Mouse (Mus musculus) brain, embryonic 14.5 days (tissue): Measurements from ENCODE around the gene Ptch1. TPM values are rescaled to one million over a fixed set of nuclear protein-coding genes. Genes with fewer than 3 reads are reported as not detected.
A peak's percentile ranks its signal among the peaks of the same experiment; 100 is the strongest.

Experiments
- DNase-seq: peaks from one replicate; pipeline ENCODE4 v3.0.0-alpha.2; 2011; ENCODE audit warnings: low read depth
- CTCF ChIP-seq: fragments of 200-500 bp; IDR thresholded peaks from 2 replicates; pipeline ENCODE4 v1.5.1; 2012; ENCODE audit warnings: inconsistent platforms, mild to moderate bottlenecking, moderate library complexity, borderline replicate concordance; ENCODE audit not compliant: insufficient read depth, insufficient read length; ENCODE audit errors: extremely low read depth
- POLR2A ChIP-seq: fragments of 200-500 bp; IDR thresholded peaks from 2 replicates; pipeline ENCODE4 v1.6.1; 2012; ENCODE audit warnings: mild to moderate bottlenecking, inconsistent platforms, borderline replicate concordance; ENCODE audit not compliant: poor library complexity, insufficient read depth, insufficient read length, severe bottlenecking; ENCODE audit errors: extremely low read depth
- polyA plus RNA-seq: library from polyadenylated mRNA; depleted of rRNA; stranded (reverse); fragments of >200 nt; gene quantifications from 2 replicates; pipeline ENCODE4 v1.2.3, GENCODE M21; 2012; rRNA removed

Ptch1 gene
- polyA plus RNA-seq, 1 experiment, result 37.6 TPM

DNA sequence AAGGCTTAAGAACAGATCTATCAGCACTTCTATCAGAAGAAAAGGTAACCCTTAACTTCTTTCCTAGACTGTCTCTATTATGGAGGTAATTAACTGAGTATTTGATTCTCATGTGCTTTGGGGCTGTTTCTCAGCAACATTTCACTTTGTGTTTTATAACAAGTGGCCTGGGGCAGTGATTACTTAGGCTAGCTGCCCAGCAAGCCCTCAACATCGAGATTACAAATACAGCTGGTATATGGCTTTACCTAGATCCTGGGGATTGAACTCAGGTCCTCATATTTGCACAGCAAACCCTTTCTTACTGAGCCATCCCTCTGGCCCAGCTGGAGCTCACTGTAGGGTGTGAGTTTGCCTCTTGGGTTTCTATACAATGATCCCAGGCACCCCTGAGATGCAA is 67.0 kb downstream of the Ptch1 start:
- TF ChIP-seq POLR2A (no peak), CTCF (no peak)

GRCm38 (mm10) chr13:63502391-63502790 is 71.0 kb downstream of the Ptch1 start:
- TF ChIP-seq POLR2A (no peak), CTCF (no peak)

More for the DNA sequence above, 67.0 kb downstream of the Ptch1 start:
- DNase-seq, result no peak

DNA sequence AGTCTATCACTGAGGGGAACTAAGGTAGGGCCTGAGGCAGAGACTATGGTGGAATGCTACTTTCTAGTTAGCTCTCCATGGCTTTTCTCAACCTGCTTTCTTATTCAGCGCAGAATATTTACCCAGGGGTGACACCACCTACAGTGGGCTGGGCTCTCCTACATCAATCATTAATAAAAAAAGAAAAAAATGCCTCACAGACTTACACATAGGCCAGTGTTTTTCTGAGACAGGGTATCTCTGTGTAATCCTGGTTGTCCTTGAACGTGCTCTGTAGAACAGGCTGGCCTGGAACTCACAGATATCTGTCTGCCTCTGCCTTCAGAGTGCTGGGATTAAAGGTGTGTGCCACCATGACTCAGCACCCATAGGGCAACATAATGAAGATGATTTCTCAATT is 73.9 kb downstream of the Ptch1 start:
- DNase-seq, result no peak
- no peak for TF ChIP-seq POLR2A
- no peak for TF ChIP-seq CTCF

More at GRCm38 (mm10) chr13:63502391-63502790, 71.0 kb downstream of the Ptch1 start:
- DNase-seq, result no peak

GRCm38 (mm10) chr13:63496646-63497582 is 76.5 kb downstream of the Ptch1 start, which contains the start of gene Fancc:
TSS of gene Fancc (minus strand) at chr13:63497278.
- TF ChIP-seq CTCF (no peak), POLR2A (no peak)
- peak; percentile 86 for DNase-seq

DNA sequence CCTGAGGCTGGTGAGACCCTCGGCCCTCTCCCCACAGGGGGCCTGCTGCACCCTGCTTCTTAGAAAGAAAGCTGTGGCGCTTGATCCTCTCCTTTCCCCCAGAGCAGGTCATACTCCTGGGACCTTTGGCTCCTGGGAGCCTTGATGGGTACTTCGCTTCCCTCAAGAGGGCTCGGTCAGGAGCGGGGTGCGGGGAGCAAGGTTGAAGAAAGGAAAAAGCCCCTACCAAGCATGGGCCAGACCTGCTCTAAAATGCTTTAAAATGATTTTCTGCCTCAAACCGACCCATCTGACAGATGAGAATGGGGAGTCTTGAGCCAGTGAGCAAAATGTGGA is 85.7 kb downstream of the Ptch1 start:
- no peak for TF ChIP-seq POLR2A
- TF ChIP-seq CTCF, result no peak
- no peak for DNase-seq

DNA sequence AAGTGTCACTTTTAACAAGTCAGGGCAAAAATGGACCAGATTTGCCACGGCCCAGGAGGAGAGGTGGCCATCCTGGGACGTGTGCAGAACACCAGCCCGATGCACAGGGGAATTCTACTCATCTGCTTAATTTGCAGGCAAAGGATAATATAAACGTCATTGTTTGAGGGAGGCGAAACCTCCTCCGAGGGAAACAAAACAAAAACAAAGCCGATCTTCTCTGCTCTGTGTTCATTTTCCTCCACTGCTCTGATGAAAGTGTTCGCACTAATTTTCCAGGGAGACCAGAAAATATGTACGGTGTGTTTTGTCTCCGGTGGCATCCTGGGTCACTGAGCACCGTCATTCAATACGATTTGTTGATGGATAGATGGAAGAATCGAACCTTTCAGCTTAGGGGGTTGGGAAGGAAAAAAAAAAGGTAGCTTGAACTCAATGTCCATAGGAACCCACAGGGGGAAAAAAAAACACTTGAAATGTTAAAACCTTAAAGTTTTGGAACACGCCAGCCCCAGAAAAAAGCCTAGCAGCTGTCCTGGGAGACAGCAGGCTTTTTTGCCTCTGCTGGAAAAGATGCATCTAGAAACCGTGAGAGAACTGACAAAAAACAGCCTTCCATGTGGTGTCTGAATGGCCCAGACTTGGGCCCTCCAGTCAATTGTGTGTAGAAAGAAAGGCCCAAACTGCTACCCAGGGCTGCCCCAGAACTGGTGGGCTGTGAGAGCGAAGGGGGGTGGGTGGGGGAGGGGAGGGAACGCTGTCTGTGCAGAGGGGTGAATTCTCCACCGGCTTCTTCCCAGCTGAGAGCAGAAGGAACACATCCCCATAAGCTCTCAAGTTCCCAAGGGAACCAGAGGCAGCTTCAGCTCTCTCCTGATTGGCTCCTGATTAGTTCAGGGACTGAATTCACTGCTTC is 86.3 kb downstream of the Ptch1 start:
- peak; percentile 66 for DNase-seq
- TF ChIP-seq CTCF, result no peak
- no peak for TF ChIP-seq POLR2A

GRCm38 (mm10) chr13:63475356-63475755 is 98.0 kb downstream of the Ptch1 start:
- DNase-seq, result no peak
- TF ChIP-seq POLR2A (no peak), CTCF (no peak)

Other genes starting within 250 kb of the Ptch1 start
- gene Fancc, start 76.3 kb downstream of the Ptch1 start, polyA plus RNA-seq, result 12.7 and 16.1 TPM in 2 replicates
- gene Ercc6l2, start 241.6 kb upstream of the Ptch1 start, polyA plus RNA-seq, result 12.9 and 17.5 TPM in 2 replicates